Mouse (Mus musculus) stomach, postnatal 0 days (tissue): ENCODE data around the gene Rangap1.

Source experiments
- CTCF ChIP-seq: IDR thresholded peaks from 2 replicates; pipeline ENCODE4 v1.5.1; 2016; ENCODE audit warnings: antibody characterized with exemption, low read depth, mild to moderate bottlenecking, moderate library complexity
- EP300 ChIP-seq: optimal IDR thresholded peaks from 2 replicates; pipeline ENCODE3; 2016; ENCODE audit warnings: antibody characterized with exemption

DNA sequence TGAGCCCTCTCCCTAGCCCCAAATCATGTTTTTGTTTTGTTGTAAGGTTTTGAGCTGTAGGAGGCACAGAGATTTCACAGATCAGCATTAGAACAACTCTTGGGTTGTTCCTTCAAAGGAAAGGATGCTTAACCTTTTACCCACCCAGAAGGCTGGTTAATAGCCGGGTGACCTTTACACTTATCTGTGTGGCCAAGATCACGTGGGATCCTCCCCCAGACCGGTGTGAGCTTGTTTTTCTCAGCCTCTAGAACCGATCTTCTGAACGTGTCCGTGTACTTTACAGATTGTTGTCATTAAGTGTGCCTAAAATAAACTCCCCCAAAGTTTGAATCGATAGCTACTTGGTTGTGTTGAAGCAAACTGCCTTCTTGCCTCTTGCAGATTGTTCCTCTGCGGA is 44.7 kb downstream of the Rangap1 start:
- TF ChIP-seq CTCF: no peak
- no peak for TF ChIP-seq EP300
